Mouse (Mus musculus): ENCODE measurements around the gene Zc3h12d.

Gene Zc3h12d

DNA sequence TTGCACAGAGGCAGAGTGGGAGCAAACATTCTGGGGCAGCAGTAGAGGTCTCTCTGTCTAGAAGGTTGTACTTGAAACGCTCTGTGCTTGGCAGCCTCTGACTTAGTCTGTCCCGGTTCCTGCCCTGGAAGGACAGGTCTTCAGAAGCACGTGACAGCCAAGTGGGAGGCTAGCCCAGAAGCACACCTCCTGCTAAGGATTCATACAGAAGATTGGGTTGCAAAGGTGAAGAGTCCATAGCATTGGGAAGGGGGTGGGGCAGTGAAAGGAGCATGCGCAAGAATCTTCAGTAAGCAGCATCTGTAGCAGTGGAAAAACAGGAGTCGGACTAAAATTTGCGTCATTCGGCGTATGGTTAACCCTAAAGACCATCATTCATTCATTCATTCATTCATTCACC is 5.8 kb downstream of the Zc3h12d start:
- in situ Hi-C loops (cut with MboI, MseI), result loop anchor here (25.0 kb wide), 1 partner anchor 674 kb away; the partner anchor contains the start of gene Ust

DNA sequence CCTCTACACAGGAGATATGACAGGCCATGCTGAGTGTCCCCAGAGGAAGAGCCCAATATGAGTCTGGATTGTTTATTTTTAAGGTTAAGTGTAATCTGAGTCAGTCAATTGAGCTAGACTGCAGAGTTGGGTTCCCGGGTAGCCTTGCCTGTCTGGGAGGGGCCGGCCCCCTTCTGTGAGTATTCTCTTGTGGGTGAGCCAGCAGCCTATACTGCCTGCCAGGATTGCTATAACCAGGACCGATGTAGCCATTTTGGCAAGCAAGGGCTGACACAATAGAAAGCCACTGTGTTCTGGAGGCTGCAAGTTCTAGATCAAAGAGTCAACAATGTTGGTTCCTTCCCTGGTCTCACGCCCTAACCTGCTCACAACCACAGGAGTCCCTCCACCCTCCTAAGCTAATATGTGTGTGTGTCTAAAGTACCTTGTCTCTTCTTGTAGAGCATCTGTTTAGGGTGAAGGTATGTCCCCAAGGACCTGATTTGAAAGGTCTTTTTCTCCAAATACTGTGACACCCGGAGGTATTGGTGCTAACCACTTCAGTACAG is 6.7 kb downstream of the Zc3h12d start:
- in situ Hi-C loops (cut with MboI, MseI), result loop anchor here (25.0 kb wide), 1 partner anchor 673 kb away; the partner anchor contains the start of gene Ust

DNA sequence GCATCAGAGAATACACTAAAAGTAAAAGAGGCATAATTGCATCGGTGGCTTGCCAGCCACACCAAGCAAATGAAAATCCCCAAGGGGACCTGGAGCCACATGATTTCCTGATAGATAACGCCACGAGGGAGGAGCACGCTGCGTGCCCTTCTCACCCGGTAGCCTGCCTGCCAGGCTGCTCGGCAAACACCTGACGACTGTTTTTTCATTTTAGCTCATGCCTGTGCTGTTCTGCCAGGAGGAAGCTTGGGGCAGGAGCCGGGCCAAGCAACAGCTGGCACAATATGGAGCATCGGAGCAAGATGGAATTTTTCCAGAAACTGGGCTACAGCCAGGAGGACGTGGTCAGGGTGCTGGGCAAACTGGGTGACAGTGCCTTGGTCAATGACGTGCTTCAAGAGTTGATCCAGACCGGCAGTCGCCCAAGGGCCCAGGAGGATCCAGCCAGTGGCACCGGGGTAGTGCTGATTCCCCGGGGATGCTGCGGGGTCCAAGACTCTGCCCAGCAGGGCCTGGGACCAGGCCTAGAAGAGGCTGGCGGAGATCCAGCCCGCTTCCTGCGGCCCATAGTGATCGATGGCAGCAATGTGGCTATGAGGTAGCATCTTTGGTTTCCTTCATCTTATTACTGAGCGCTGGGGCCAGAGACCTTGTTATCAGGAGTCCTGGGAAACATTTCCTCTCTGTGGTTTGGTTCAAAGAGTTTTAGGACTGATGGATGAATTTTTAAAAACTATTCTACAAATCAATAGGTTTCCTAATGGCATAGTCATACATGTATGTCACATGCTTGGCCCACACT is 7.5 kb downstream of the Zc3h12d start:
- in situ Hi-C loops (cut with MboI, MseI), result loop anchor here (25.0 kb wide), 1 partner anchor 673 kb away; the partner anchor contains the start of gene Ust

- in situ Hi-C loops (cut with MboI, MseI), result loop anchor here (25.0 kb wide), 1 partner anchor 672 kb away; the partner anchor contains the start of gene Ust
Observed at GRCm38 (mm10) chr10:7840353-7840733, 8.1 kb downstream of the Zc3h12d start.

DNA sequence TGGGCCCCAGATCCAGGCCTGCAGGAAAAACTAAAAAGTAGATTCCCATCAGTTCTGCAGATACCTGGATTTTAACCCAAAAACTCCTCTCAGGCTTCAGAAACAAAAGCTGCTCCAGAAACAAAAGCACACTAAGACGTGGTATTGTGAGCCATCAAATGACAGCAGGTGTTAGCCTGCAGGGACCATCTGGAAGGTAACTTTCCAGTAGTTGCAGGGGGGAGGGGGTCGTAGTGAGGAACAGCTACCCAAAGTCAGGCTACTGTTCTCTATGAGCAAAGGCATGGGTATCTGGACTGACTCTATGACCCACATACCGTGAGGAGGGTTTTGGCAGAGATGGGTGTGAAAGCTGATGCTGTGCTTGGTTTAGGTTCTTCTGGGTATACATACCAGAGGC is 8.5 kb downstream of the Zc3h12d start:
- in situ Hi-C loops (cut with MboI, MseI), result loop anchor here (25.0 kb wide), 1 partner anchor 672 kb away; the partner anchor contains the start of gene Ust

DNA sequence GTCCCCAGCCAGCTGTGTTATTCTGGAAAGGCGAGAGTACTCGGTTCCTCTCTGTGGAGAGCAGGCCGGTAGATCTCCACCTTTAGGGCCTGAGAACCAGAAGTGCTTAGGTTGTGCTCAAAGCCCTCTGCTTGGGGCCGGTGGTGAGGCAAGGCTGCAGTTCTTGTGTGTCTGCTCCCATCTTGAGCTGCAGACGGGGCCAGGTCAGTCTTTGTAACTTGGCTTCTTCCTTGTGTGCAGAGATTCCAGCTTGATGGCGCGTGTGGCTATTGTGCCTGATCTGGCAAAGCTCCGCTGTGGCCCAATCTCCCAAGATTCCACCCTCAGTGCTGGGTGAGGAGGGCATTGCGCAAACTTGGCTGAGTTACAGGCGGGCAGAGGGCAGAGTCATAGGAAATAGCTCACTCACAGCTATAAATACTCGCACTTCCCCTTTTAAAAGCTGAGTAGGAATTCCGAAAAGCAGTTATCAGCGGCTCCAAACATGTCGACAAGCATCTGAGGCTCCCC is 9.4 kb downstream of the Zc3h12d start:
- in situ Hi-C loops (cut with MboI, MseI), result loop anchor here (25.0 kb wide), 1 partner anchor 671 kb away; the partner anchor contains the start of gene Ust

- in situ Hi-C loops (cut with MboI, MseI), result loop anchor here (25.0 kb wide), 1 partner anchor 669 kb away; the partner anchor contains the start of gene Ust
Observed at GRCm38 (mm10) chr10:7843181-7843580, 10.9 kb downstream of the Zc3h12d start.

DNA sequence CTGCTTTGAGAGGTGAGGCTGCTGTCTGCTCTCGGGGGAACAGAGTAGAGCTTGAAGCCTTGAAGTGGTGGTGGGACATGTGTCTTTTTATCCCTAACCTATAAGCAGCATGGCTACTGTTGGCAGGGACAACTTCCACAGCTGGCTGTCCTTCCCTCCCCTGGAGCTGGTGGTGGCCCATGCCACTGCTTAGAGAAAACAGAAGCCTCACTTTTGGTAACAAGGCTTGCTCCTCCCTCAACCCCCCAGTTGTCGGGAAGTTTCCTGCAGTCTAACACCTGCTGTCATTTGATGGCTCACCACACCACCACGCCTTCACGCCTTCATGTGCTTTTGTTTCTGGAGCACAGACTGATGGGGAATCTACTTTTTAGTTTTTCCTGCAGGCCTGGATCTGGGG is 11.9 kb downstream of the Zc3h12d start:
- in situ Hi-C loops (cut with MboI, MseI), result loop anchor here (25.0 kb wide), 1 partner anchor 668 kb away; the partner anchor contains the start of gene Ust

- in situ Hi-C loops (cut with MboI, MseI), result loop anchor here (5.0 to 25.0 kb wide), 2 partner anchors 33 to 667 kb away; partner anchors contain the start of gene Ust
Observed at GRCm38 (mm10) chr10:7845136-7845535, 12.9 kb downstream of the Zc3h12d start.

DNA sequence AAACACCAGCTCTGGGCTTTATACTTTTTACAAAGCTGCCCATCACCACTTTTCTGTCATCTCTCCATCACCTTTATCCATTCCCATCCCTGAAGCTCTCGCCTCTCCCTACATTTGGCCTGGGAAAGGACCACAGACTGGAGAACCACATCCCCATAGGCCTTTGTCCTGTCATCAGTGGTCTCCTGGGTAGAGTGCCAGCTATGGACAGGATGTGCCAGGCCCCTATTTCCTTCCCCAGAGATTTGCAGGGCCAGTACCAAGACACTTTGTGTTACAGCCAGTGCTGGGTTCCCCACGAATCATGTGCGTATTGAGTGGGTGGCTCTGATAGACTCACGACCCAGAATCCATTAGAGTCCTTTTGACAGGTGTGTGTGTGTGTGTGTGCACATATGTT is 13.7 kb downstream of the Zc3h12d start:
- in situ Hi-C loops (cut with MboI, MseI), result loop anchor here (5.0 to 25.0 kb wide), 2 partner anchors 34 to 666 kb away; partner anchors contain the start of gene Ust

DNA sequence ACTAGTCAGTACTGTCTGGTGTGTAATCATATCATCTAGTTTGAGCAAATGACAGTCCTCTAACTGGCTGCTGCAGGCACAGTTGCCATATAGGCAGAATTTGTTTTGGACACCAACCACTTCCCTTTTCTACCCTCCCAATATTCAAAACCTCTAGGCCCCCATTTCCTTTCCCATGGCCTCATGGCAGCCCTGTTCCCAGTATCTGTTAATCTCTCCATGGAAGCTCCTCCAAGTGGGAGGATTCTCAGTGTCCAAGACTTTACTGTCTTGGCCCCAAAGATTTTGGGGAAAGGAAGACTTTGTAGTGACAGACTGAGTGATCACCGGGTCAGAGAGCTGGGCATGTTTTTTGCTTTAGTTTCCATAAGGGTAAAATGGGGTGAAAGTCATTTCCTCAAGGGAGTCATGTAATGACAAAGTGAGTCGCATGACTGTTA is 14.9 kb downstream of the Zc3h12d start:
- in situ Hi-C loops (cut with MboI, MseI), result loop anchor here (5.0 to 25.0 kb wide), 2 partner anchors 35 to 665 kb away; partner anchors contain the start of gene Ust

DNA sequence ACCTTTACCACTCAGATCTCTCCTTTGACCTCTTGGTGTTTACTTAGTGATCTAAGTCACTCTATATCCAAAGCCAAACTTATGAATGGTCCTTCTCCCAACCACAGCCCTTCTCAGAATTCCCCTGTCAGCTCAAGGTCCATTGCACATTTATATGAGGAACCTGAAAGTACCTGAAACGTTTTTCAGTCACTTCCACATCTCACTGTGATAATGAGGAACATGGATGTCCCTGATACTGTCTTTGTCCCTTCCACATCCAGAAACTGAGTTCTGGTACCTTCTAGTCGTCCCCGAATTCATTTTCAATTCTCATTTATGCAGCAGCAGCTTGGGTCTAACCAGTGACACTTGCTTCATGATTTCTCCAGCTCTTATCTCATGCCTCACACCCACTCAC is 19.6 kb downstream of the Zc3h12d start:
- in situ Hi-C loops (cut with MboI, MseI), result no loop called here

DNA sequence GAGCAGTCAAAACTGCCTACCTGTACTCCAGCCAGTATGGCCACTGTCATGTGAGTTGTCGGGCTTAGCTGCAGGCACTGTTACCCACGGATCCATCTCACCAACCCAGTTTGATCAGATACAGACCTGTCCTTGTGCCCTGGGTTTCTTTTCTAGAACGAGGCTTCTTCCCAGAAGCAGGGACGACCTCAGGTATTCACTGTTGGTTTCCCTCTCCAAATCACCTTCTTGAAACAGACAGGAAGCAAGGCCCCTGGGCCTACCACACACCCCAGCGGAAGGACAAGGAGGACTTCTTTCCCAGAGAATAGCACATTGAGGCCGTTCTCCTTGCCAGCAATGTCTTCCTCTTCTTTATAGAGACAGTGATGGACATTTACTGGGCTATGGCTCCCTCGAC is 28.2 kb downstream of the Zc3h12d start:
- in situ Hi-C loops (cut with MboI, MseI), result no loop called here

DNA sequence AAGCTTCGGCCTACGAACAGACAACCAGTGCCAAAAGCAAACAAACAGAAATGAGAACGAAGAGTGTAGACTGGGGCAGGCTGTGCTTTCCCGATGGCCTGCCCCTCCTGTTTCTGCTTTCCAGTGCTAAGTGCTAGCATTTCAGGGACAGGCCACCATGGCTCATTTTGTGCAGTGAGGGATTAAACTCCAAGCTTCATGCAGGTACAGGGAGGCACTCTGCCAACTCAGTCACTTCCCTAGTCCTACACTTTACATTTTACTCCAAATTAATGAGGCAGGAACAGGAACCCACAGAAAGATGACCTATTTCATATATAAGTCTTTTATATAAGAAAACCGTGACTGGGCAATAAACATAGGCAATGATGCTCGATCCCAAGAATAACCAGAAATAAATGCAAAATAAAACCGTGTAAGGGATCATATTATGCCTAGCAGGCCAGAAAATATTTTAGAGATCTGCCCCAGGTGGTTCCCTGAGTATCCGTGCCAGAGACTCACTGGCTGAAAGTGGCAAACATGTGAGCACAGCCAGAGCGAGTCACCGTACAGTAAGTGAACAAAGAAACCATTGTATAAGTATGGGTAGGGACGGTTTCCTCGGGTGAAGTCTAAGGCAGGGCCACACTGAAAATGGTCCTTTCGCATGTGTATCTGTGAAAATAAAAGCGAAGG is 29.1 kb downstream of the Zc3h12d start:
- in situ Hi-C loops (cut with MboI, MseI), result no loop called here

DNA sequence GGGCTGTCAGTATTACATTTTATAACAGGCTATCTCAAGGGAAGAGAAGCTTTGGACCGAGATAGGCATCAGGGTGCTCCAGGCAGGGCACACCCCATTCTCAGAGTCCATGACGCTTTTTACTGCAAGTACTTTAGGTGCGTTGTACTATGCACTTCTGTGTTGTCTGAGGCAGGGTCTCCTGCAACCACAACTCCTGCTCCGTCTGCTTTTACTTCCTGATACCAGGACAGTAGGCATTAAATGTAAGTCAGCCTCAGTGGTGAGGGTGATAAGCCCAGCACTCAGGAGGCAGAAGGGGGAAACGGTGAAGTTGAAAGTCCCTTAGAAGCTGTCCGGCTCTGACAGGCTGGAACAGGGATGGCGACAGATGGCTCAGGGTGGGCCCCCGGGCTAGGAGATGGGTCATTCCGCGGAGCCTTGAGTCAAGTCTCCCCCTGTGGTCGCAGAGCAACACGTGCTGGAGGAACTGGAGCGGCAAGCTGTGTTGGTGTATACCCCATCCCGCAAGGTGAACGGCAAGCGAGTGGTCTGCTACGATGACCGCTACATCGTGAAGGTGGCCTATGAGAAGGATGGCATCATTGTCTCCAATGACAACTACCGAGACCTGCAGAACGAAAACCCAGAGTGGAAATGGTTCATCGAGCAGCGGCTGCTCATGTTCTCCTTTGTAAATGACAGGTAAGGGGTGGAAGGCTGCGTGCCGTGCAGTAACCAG is 29.8 kb downstream of the Zc3h12d start:
- in situ Hi-C loops (cut with MboI, MseI), result no loop called here

- in situ Hi-C loops (cut with MboI, MseI), result no loop called here
Observed at GRCm38 (mm10) chr10:7863411-7863810, 31.1 kb downstream of the Zc3h12d start.

DNA sequence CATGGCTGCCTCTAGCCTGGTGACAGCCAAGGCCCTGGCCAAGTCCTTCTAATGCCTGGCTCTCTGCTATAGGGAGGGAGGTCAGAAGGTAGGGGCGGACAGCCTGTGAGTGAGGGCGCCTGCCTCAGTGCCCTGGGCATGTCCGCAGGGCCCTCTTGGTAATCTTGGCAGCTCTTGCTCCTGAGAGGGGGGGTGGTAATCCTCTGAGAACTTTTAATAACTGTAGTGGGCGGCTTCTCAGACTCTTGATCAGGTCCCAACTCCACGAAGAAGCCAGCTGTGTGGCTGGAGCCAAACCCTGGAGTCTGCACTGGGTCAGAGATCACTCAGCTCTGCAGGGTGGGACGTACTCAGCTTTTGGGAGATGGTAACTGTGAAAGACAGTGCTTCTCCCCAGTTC is 31.9 kb downstream of the Zc3h12d start:
- in situ Hi-C loops (cut with MboI, MseI), result no loop called here

DNA sequence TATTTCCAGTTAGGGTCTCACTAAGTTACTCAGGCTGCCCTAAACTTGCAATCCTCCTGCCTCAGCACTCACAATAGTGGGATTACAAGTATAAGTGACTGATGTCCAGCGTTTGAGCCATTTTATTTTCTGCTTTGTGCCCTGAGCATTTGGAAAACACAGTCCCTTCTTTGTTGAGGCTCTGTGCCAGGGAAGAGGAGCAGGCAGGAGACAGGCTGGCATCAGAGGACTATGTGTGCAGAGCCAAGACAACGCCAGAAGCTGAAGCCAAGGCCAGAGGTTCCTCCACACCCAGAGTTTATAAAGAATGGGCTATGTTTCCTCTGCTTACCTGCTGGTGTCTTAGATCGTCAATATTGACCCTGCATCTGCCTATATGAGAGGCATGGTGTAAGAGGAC is 32.5 kb downstream of the Zc3h12d start:
- in situ Hi-C loops (cut with MboI, MseI), result no loop called here

- in situ Hi-C loops (cut with MboI, MseI), result no loop called here
Observed at GRCm38 (mm10) chr10:7866762-7867665, 34.7 kb downstream of the Zc3h12d start.

DNA sequence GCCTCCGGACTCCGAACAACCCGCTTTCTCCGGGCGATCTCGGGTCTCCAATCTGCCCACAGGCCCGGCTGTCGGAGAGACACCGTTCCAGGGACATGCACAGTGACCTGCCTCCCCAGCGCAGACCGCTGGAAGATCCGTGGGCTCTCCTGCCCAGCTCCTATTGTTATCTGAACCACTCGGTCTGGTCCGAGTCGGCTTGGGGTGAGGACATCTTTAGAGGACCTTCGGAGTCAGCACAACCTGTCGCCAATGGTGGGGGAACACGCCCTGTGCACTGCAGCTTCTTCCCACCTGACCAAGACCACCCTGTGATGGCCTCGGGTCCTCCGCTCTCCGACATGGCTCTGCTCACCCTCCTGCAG is 35.4 kb downstream of the Zc3h12d start:
- in situ Hi-C loops (cut with MboI, MseI), result no loop called here
